Mouse (Mus musculus) brain, embryonic 14.5 days (tissue): Measurements from ENCODE around the gene Wipi2.

Experiments used
- CTCF ChIP-seq: fragments of 200-500 bp; IDR thresholded peaks from 2 replicates; pipeline ENCODE4 v1.5.1; 2012; ENCODE audit warnings: inconsistent platforms, mild to moderate bottlenecking, moderate library complexity, borderline replicate concordance; ENCODE audit not compliant: insufficient read depth, insufficient read length; ENCODE audit errors: extremely low read depth
- POLR2A ChIP-seq: fragments of 200-500 bp; IDR thresholded peaks from 2 replicates; pipeline ENCODE4 v1.6.1; 2012; ENCODE audit warnings: mild to moderate bottlenecking, inconsistent platforms, borderline replicate concordance; ENCODE audit not compliant: poor library complexity, insufficient read depth, insufficient read length, severe bottlenecking; ENCODE audit errors: extremely low read depth

GRCm38 (mm10) chr5:142673082-142673481 is 45.6 kb downstream of the Wipi2 start:
- no peak for TF ChIP-seq POLR2A
- TF ChIP-seq CTCF: peak; percentile 72
